Mouse (Mus musculus) CH12.LX (cell line): ENCODE results near the gene Crybg2. TPM values are rescaled to one million over a fixed set of nuclear protein-coding genes. Genes with fewer than 3 reads are reported as not detected.
A peak's percentile ranks its signal among the peaks of the same experiment; 100 is the strongest.

Experiments used
- DNase-seq: peaks from one replicate; pipeline ENCODE4 v3.0.0-alpha.2; 2013; ENCODE audit errors: extremely low read depth
- H3K27ac ChIP-seq: 2 replicates; pipeline ENCODE4 v1.5.1; 2012; ENCODE audit warnings: low read depth, mild to moderate bottlenecking, control low read depth, moderate library complexity; ENCODE audit not compliant: insufficient read depth
- H3K27me3 ChIP-seq: replicated peaks from 2 replicates; pipeline ENCODE3; 2012; ENCODE audit warnings: inconsistent platforms
- H3K36me3 ChIP-seq, 2 experiments: replicated peaks in 1 of 2; 2 replicates each; pipeline versions ENCODE3 to v1.6.1; 2012; ENCODE audit warnings: inconsistent platforms in 1 of 2, low read length in 1 of 2, mild to moderate bottlenecking in 1 of 2, mixed read lengths in 1 of 2, moderate library complexity in 1 of 2; ENCODE audit not compliant: control insufficient read depth in 1 of 2, insufficient read depth in 1 of 2
- H3K4me1 ChIP-seq, 2 experiments: 2 replicates each; pipeline ENCODE4 v1.6.1; 2012; ENCODE audit warnings: inconsistent platforms in 1 of 2, moderate library complexity in 1 of 2; ENCODE audit not compliant: insufficient read depth in 2 of 2, control insufficient read depth in 1 of 2
- H3K4me2 ChIP-seq: 2 replicates; pipeline ENCODE4 v1.6.1; 2012; ENCODE audit warnings: low read depth, mild to moderate bottlenecking, control low read depth; ENCODE audit not compliant: poor library complexity, insufficient read depth, severe bottlenecking
- H3K4me3 ChIP-seq, 3 experiments: fragments of 150-350 bp in 1 of 3; sonication (generic) in 1 of 3; replicated peaks in 1 of 3; 2 replicates each; pipeline versions ENCODE3 to v1.5.1; 2011 to 2012; ENCODE audit warnings: low read depth in 2 of 3, low read length in 2 of 3, mild to moderate bottlenecking in 2 of 3, moderate library complexity in 2 of 3, control low read depth in 1 of 3, improper control_type of control experiment in 1 of 3, inconsistent platforms in 1 of 3, mixed read lengths in 1 of 3; ENCODE audit not compliant: poor library complexity in 1 of 3
- H3K79me2 ChIP-seq: replicated peaks from 2 replicates; pipeline ENCODE4 v1.6.1; 2012; ENCODE audit warnings: mild to moderate bottlenecking, moderate library complexity; ENCODE audit not compliant: control insufficient read depth, poor library complexity, insufficient read depth, severe bottlenecking; ENCODE audit errors: extremely low read depth
- H3K9ac ChIP-seq: 2 replicates; pipeline ENCODE4 v1.6.1; 2012; ENCODE audit warnings: low read depth, mild to moderate bottlenecking, control low read depth, moderate library complexity; ENCODE audit not compliant: insufficient read depth
- H3K9me3 ChIP-seq: replicated peaks from 2 replicates; pipeline ENCODE3; 2012; ENCODE audit warnings: low read length, inconsistent platforms, mixed read lengths
- CTCF ChIP-seq, 2 experiments: IDR thresholded peaks in 1 of 2; conservative IDR thresholded peaks in 1 of 2; 2 replicates each; pipeline ENCODE4 v1.5.1; 2011 to 2012; ENCODE audit warnings: low read depth in 2 of 2, low read length in 2 of 2, improper control_type of control experiment in 1 of 2, inconsistent platforms in 1 of 2, mild to moderate bottlenecking in 1 of 2, moderate library complexity in 1 of 2
- GABPA ChIP-seq: IDR thresholded peaks from 2 replicates; pipeline ENCODE4 v1.6.1; 2012; ENCODE audit warnings: low read depth, low read length, improper control_type of control experiment, inconsistent platforms; ENCODE audit not compliant: insufficient replicate concordance
- HCFC1 ChIP-seq: IDR thresholded peaks from 2 replicates; pipeline ENCODE4 v1.6.1; 2012; ENCODE audit warnings: low read depth, mild to moderate bottlenecking, inconsistent platforms, low read length, improper control_type of control experiment
- MAX ChIP-seq: IDR thresholded peaks from 2 replicates; pipeline ENCODE4 v1.6.1; 2011; ENCODE audit warnings: low read length, improper control_type of control experiment
- MEF2A ChIP-seq: IDR thresholded peaks from 2 replicates; pipeline ENCODE4 v1.6.1; 2014; ENCODE audit warnings: low read depth, mild to moderate bottlenecking, inconsistent platforms, low read length, improper control_type of control experiment, borderline replicate concordance
- MXI1 ChIP-seq: IDR thresholded peaks from 2 replicates; pipeline ENCODE4 v1.6.1; 2011; ENCODE audit warnings: mild to moderate bottlenecking, low read depth, low read length, improper control_type of control experiment
- MYC ChIP-seq: IDR thresholded peaks from 2 replicates; pipeline ENCODE4 v1.6.1; 2011; ENCODE audit warnings: low read depth, mild to moderate bottlenecking, improper control_type of control experiment, low read length
- NRF1 ChIP-seq: IDR thresholded peaks from 2 replicates; pipeline ENCODE4 v1.6.1; 2014; ENCODE audit warnings: low read depth, mild to moderate bottlenecking, inconsistent platforms, low read length, improper control_type of control experiment, moderate library complexity
- PAX5 ChIP-seq: IDR thresholded peaks from 2 replicates; pipeline ENCODE4 v1.6.1; 2012; ENCODE audit warnings: low read length, inconsistent platforms, mixed read lengths
- POLR2A ChIP-seq: IDR thresholded peaks from 2 replicates; pipeline ENCODE4 v1.6.1; 2011; ENCODE audit warnings: low read depth, mild to moderate bottlenecking, improper control_type of control experiment, low read length
- RAD21 ChIP-seq: IDR thresholded peaks from 2 replicates; pipeline ENCODE4 v1.6.1; 2011; ENCODE audit warnings: low read depth, mild to moderate bottlenecking, low read length, improper control_type of control experiment, moderate library complexity
- RCOR1 ChIP-seq: conservative IDR thresholded peaks from 2 replicates; pipeline ENCODE4 v1.6.1; 2012; ENCODE audit warnings: low read depth, mild to moderate bottlenecking, inconsistent platforms, low read length, improper control_type of control experiment
- SMC3 ChIP-seq: IDR thresholded peaks from 2 replicates; pipeline ENCODE4 v1.6.1; 2011; ENCODE audit warnings: low read depth, low read length, improper control_type of control experiment
- TBP ChIP-seq: conservative IDR thresholded peaks from 2 replicates; pipeline ENCODE4 v1.6.1; 2011; ENCODE audit warnings: low read depth, low read length, improper control_type of control experiment
- TCF12 ChIP-seq: IDR thresholded peaks from 2 replicates; pipeline ENCODE4 v1.6.1; 2014; ENCODE audit warnings: low read depth, mild to moderate bottlenecking, inconsistent platforms, low read length, improper control_type of control experiment
- dilution Hi-C: fragments of 300-500 bp; cut with MboI; formaldehyde crosslinking; loops from 2 replicates; pipeline ENCODE4 v1.14.3; 2020; ENCODE audit warnings: low sequenced_read_pairs; ENCODE audit not compliant: extremely low pct_unique_long_range_greater_than_20kb, extremely low pct_ligation_motif_present
- in situ Hi-C: fragments of 300-500 bp; cut with MboI; formaldehyde crosslinking; loops from 3 replicates; pipeline ENCODE4 v1.14.3; 2019; ENCODE audit warnings: low sequenced_read_pairs, low pct_ligation_motif_present, low pct_unique_long_range_greater_than_20kb, mixed read lengths
- polyA plus RNA-seq: library from polyadenylated mRNA; unstranded; fragments of >175 nt; gene quantifications from 2 replicates; pipeline ENCODE4 v1.2.1, GENCODE M21; 2012; ENCODE audit warnings: low read depth; ENCODE audit not compliant: insufficient read length
- total RNA-seq, 2 experiments: library from RNA; depleted of rRNA; stranded (reverse); fragments of 300-350 nt in 1 of 2; fragments of >200 nt in 1 of 2; gene quantifications; 2 replicates each; pipeline ENCODE4 v1.2.3; 2012 to 2014

The Crybg2 gene
- total and polyA plus RNA-seq, 3 experiments, result 3.6 to 15.6 (median 9.2) TPM

DNA sequence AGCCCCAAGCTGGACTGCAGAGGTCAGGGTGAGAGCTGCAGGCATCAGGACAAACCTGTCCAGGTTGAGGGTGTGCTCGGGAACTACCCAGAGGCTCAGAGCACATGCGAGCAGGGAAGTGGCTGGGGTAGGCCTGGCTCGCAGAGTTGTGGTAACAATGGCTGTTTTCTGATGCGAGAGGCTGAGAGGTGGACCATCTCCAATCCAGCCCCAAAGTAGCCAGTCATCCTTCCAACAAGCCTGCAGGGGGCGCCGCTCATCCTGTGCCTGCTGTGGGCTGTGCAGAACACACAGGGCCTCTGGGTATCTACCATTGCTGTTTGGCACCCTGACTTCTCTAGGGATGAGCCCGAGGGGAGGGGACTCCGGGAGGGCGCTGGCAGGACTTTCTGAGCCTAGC is 59.0 kb downstream of the Crybg2 start:
- peaks cover 0 to 7% of the 10 kb centered on the region in 2 experiments for H3K36me3 ChIP-seq
- in situ Hi-C loops (loop anchor here (5.0 kb wide), 1 partner anchor 82 kb away; no protein-coding TSS in a partner anchor), dilution Hi-C loops (no loop called here)
- H3K4me2 ChIP-seq, result 0 out of 2 replicates have a peak overlapping the region, but pooled peaks have one; percentile 9
- no peaks in the 10 kb centered on the region for H3K9me3 ChIP-seq
- peak; percentile 94 for DNase-seq
- peaks cover 63 to 97% of the 10 kb centered on the region in 2 experiments for H3K4me1 ChIP-seq
- no peaks in the 10 kb centered on the region for H3K27me3 ChIP-seq
- H3K4me3 ChIP-seq, result peak overlapping the region in 1 of 3 experiments; percentile 38
- peak overlapping the region; percentile 54 for H3K9ac ChIP-seq
- H3K79me2 ChIP-seq, result no peaks in the 10 kb centered on the region
- TF ChIP-seq RAD21 (peak; percentile 20), SMC3 (peak; percentile 28; the same call in 1 of the 2 replicates), MYC (peak; percentile 70; the same call in 1 of the 2 replicates), TBP (no peak), MAX (peak; percentile 62; the same call in 1 of the 2 replicates), MXI1 (0 out of 2 replicates have a peak, but pooled peaks have one; percentile 16), GABPA (no peak), NRF1 (no peak), CTCF (conservative IDR thresholded peaks at IDR 0.05 in 1 of 2, IDR thresholded peaks at IDR 0.05 in 1 of 2; ENCODE audit: low read depth in 2 of 2, low read length in 2 of 2) (peak in 1 of 2 experiments; percentile 70; a peak in 2 of 4 replicates), POLR2A (no peak), MEF2A (peak; percentile 70; the same call in 1 of the 2 replicates), HCFC1 (peak; percentile 49; the same call in 1 of the 2 replicates), RCOR1 (0 out of 2 replicates have a peak, but pooled peaks have one; percentile 8), TCF12 (no peak)
- peak overlapping the region; percentile 88 for H3K27ac ChIP-seq

DNA sequence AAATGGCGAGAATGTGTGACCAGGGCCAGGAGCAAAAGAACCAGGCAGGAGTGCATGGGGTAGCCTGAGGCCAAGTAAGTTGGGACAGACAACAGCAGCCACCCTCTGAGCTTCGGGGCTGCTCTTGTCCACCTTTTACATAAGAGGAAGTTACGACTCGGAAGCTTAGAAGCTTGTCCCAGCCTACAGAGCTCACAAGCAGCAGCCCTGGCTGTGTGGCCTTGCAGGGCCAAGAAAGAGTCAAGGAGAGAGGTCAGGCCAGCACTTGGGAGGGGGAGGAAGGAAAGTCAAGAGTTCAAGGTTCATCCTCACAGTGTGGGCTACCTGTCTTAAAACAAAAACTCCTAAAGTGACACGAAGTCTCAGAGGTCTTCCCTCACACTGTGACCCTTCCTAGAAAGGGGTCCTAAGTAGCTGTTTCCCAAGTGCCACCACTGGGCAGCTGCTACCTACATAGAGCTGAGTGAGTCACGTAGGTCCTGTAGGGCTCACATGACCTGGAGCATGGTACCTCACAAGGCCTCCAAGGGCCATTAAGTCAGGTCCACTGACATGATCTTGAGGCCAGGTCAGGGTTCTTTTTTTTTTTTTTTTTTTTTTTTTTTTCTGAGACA is 59.7 kb downstream of the Crybg2 start:
- Histone ChIP-seq H3K4me1 (peaks cover 58 to 95% of the 10 kb centered on the region in 2 experiments), H3K27me3 (no peaks in the 10 kb centered on the region), H3K79me2 (no peaks in the 10 kb centered on the region), H3K36me3 (peaks cover 2 to 10% of the 10 kb centered on the region in 2 experiments), H3K4me2 (0 out of 2 replicates have a peak overlapping the region, but pooled peaks have one; percentile 9), H3K9ac (peak overlapping the region; percentile 42; the same call in 1 of the 2 replicates), H3K27ac (peak overlapping the region; percentile 85), H3K4me3 (peak overlapping the region in 1 of 3 experiments; percentile 31), H3K9me3 (no peaks in the 10 kb centered on the region)
- DNase-seq, result no peak
- in situ Hi-C loops, result loop anchor here (5.0 kb wide), 1 partner anchor 83 kb away; no protein-coding TSS in a partner anchor
- TF ChIP-seq POLR2A (peak; percentile 29; the same call in 1 of the 2 replicates), PAX5 (no peak)
- dilution Hi-C loops, result no loop called here
